Mouse (Mus musculus) CH12.LX (cell line): Measurements from ENCODE around the gene Rac1. TPM values are rescaled to one million over a fixed set of nuclear protein-coding genes. Genes with fewer than 3 reads are reported as not detected.

ENCODE experiments used
- DNase-seq: peaks from one replicate; pipeline ENCODE4 v3.0.0-alpha.2; 2013; ENCODE audit errors: extremely low read depth
- H3K27ac ChIP-seq: 2 replicates; pipeline ENCODE4 v1.5.1; 2012; ENCODE audit warnings: low read depth, mild to moderate bottlenecking, control low read depth, moderate library complexity; ENCODE audit not compliant: insufficient read depth
- H3K27me3 ChIP-seq: replicated peaks from 2 replicates; pipeline ENCODE3; 2012; ENCODE audit warnings: inconsistent platforms
- H3K36me3 ChIP-seq, 2 experiments: replicated peaks in 1 of 2; 2 replicates each; pipeline versions ENCODE3 to v1.6.1; 2012; ENCODE audit warnings: inconsistent platforms in 1 of 2, low read length in 1 of 2, mild to moderate bottlenecking in 1 of 2, mixed read lengths in 1 of 2, moderate library complexity in 1 of 2; ENCODE audit not compliant: control insufficient read depth in 1 of 2, insufficient read depth in 1 of 2
- H3K4me1 ChIP-seq, 2 experiments: 2 replicates each; pipeline ENCODE4 v1.6.1; 2012; ENCODE audit warnings: inconsistent platforms in 1 of 2, moderate library complexity in 1 of 2; ENCODE audit not compliant: insufficient read depth in 2 of 2, control insufficient read depth in 1 of 2
- H3K4me2 ChIP-seq: 2 replicates; pipeline ENCODE4 v1.6.1; 2012; ENCODE audit warnings: low read depth, mild to moderate bottlenecking, control low read depth; ENCODE audit not compliant: poor library complexity, insufficient read depth, severe bottlenecking
- H3K4me3 ChIP-seq, 3 experiments: fragments of 150-350 bp in 1 of 3; sonication (generic) in 1 of 3; replicated peaks in 1 of 3; 2 replicates each; pipeline versions ENCODE3 to v1.5.1; 2011 to 2012; ENCODE audit warnings: low read depth in 2 of 3, low read length in 2 of 3, mild to moderate bottlenecking in 2 of 3, moderate library complexity in 2 of 3, control low read depth in 1 of 3, improper control_type of control experiment in 1 of 3, inconsistent platforms in 1 of 3, mixed read lengths in 1 of 3; ENCODE audit not compliant: poor library complexity in 1 of 3
- H3K79me2 ChIP-seq: replicated peaks from 2 replicates; pipeline ENCODE4 v1.6.1; 2012; ENCODE audit warnings: mild to moderate bottlenecking, moderate library complexity; ENCODE audit not compliant: control insufficient read depth, poor library complexity, insufficient read depth, severe bottlenecking; ENCODE audit errors: extremely low read depth
- H3K9ac ChIP-seq: 2 replicates; pipeline ENCODE4 v1.6.1; 2012; ENCODE audit warnings: low read depth, mild to moderate bottlenecking, control low read depth, moderate library complexity; ENCODE audit not compliant: insufficient read depth
- H3K9me3 ChIP-seq: replicated peaks from 2 replicates; pipeline ENCODE3; 2012; ENCODE audit warnings: low read length, inconsistent platforms, mixed read lengths
- BHLHE40 ChIP-seq: IDR thresholded peaks from 2 replicates; pipeline ENCODE4 v1.6.1; 2011; ENCODE audit warnings: mild to moderate bottlenecking, low read depth, low read length, improper control_type of control experiment
- CHD1 ChIP-seq: IDR thresholded peaks from 2 replicates; pipeline ENCODE4 v1.6.1; 2012; ENCODE audit warnings: low read depth, low read length, improper control_type of control experiment, inconsistent platforms
- CHD2 ChIP-seq: IDR thresholded peaks from 2 replicates; pipeline ENCODE4 v1.6.1; 2011; ENCODE audit warnings: low read length, improper control_type of control experiment
- E2F4 ChIP-seq: IDR thresholded peaks from 2 replicates; pipeline ENCODE4 v1.6.1; 2011; ENCODE audit warnings: low read depth, low read length, improper control_type of control experiment; ENCODE audit not compliant: insufficient replicate concordance
- ELF1 ChIP-seq: IDR thresholded peaks from 2 replicates; pipeline ENCODE4 v1.6.1; 2014; ENCODE audit warnings: low read depth, mild to moderate bottlenecking, inconsistent platforms, low read length, improper control_type of control experiment
- ETS1 ChIP-seq: conservative IDR thresholded peaks from 2 replicates; pipeline ENCODE4 v1.6.1; 2012; ENCODE audit warnings: low read depth, mild to moderate bottlenecking, inconsistent platforms, low read length, improper control_type of control experiment, moderate library complexity
- GABPA ChIP-seq: IDR thresholded peaks from 2 replicates; pipeline ENCODE4 v1.6.1; 2012; ENCODE audit warnings: low read depth, low read length, improper control_type of control experiment, inconsistent platforms; ENCODE audit not compliant: insufficient replicate concordance
- HCFC1 ChIP-seq: IDR thresholded peaks from 2 replicates; pipeline ENCODE4 v1.6.1; 2012; ENCODE audit warnings: low read depth, mild to moderate bottlenecking, inconsistent platforms, low read length, improper control_type of control experiment
- JUN ChIP-seq: IDR thresholded peaks from 2 replicates; pipeline ENCODE4 v1.6.1; 2011; ENCODE audit warnings: low read depth, mild to moderate bottlenecking, low read length, improper control_type of control experiment, moderate library complexity; ENCODE audit not compliant: insufficient read depth
- JUND ChIP-seq: conservative IDR thresholded peaks from 2 replicates; pipeline ENCODE4 v1.6.1; 2011; ENCODE audit warnings: low read depth, low read length, improper control_type of control experiment
- KAT2A ChIP-seq: IDR thresholded peaks from 2 replicates; pipeline ENCODE4 v1.6.1; 2012; ENCODE audit warnings: low read length, improper control_type of control experiment, inconsistent platforms; ENCODE audit not compliant: insufficient replicate concordance
- MAFK ChIP-seq: IDR thresholded peaks from 2 replicates; pipeline ENCODE4 v1.6.1; 2011; ENCODE audit warnings: low read length, improper control_type of control experiment; ENCODE audit not compliant: insufficient replicate concordance
- MAX ChIP-seq: IDR thresholded peaks from 2 replicates; pipeline ENCODE4 v1.6.1; 2011; ENCODE audit warnings: low read length, improper control_type of control experiment
- MAZ ChIP-seq: IDR thresholded peaks from 2 replicates; pipeline ENCODE4 v1.6.1; 2012; ENCODE audit warnings: low read depth, mild to moderate bottlenecking, inconsistent platforms, low read length, improper control_type of control experiment, moderate library complexity
- MEF2A ChIP-seq: IDR thresholded peaks from 2 replicates; pipeline ENCODE4 v1.6.1; 2014; ENCODE audit warnings: low read depth, mild to moderate bottlenecking, inconsistent platforms, low read length, improper control_type of control experiment, borderline replicate concordance
- MXI1 ChIP-seq: IDR thresholded peaks from 2 replicates; pipeline ENCODE4 v1.6.1; 2011; ENCODE audit warnings: mild to moderate bottlenecking, low read depth, low read length, improper control_type of control experiment
- MYC ChIP-seq: IDR thresholded peaks from 2 replicates; pipeline ENCODE4 v1.6.1; 2011; ENCODE audit warnings: low read depth, mild to moderate bottlenecking, improper control_type of control experiment, low read length
- NELFE ChIP-seq: IDR thresholded peaks from 2 replicates; pipeline ENCODE4 v1.6.1; 2011; ENCODE audit warnings: low read depth, low read length, improper control_type of control experiment
- NRF1 ChIP-seq: IDR thresholded peaks from 2 replicates; pipeline ENCODE4 v1.6.1; 2014; ENCODE audit warnings: low read depth, mild to moderate bottlenecking, inconsistent platforms, low read length, improper control_type of control experiment, moderate library complexity
- PAX5 ChIP-seq: IDR thresholded peaks from 2 replicates; pipeline ENCODE4 v1.6.1; 2012; ENCODE audit warnings: low read length, inconsistent platforms, mixed read lengths
- POLR2A ChIP-seq: IDR thresholded peaks from 2 replicates; pipeline ENCODE4 v1.6.1; 2011; ENCODE audit warnings: low read depth, mild to moderate bottlenecking, improper control_type of control experiment, low read length
- RAD21 ChIP-seq: IDR thresholded peaks from 2 replicates; pipeline ENCODE4 v1.6.1; 2011; ENCODE audit warnings: low read depth, mild to moderate bottlenecking, low read length, improper control_type of control experiment, moderate library complexity
- SIN3A ChIP-seq: IDR thresholded peaks from 2 replicates; pipeline ENCODE4 v1.6.1; 2012; ENCODE audit warnings: low read length, improper control_type of control experiment, inconsistent platforms
- SMC3 ChIP-seq: IDR thresholded peaks from 2 replicates; pipeline ENCODE4 v1.6.1; 2011; ENCODE audit warnings: low read depth, low read length, improper control_type of control experiment
- TBP ChIP-seq: conservative IDR thresholded peaks from 2 replicates; pipeline ENCODE4 v1.6.1; 2011; ENCODE audit warnings: low read depth, low read length, improper control_type of control experiment
- TCF12 ChIP-seq: IDR thresholded peaks from 2 replicates; pipeline ENCODE4 v1.6.1; 2014; ENCODE audit warnings: low read depth, mild to moderate bottlenecking, inconsistent platforms, low read length, improper control_type of control experiment
- UBTF ChIP-seq: IDR thresholded peaks from 2 replicates; pipeline ENCODE4 v1.6.1; 2012; ENCODE audit warnings: low read depth, mild to moderate bottlenecking, inconsistent platforms, low read length, improper control_type of control experiment, moderate library complexity
- USF2 ChIP-seq: conservative IDR thresholded peaks from 2 replicates; pipeline ENCODE4 v1.6.1; 2011; ENCODE audit warnings: low read depth, low read length, improper control_type of control experiment
- ZKSCAN1 ChIP-seq: IDR thresholded peaks from 2 replicates; pipeline ENCODE4 v1.6.1; 2012; ENCODE audit warnings: low read depth, inconsistent platforms, low read length, improper control_type of control experiment, borderline replicate concordance
- ZNF384 ChIP-seq: IDR thresholded peaks from 2 replicates; pipeline ENCODE4 v1.6.1; 2012; ENCODE audit warnings: low read depth, low read length, improper control_type of control experiment, inconsistent platforms
- dilution Hi-C: fragments of 300-500 bp; cut with MboI; formaldehyde crosslinking; loops from 2 replicates; pipeline ENCODE4 v1.14.3; 2020; ENCODE audit warnings: low sequenced_read_pairs; ENCODE audit not compliant: extremely low pct_unique_long_range_greater_than_20kb, extremely low pct_ligation_motif_present
- in situ Hi-C: fragments of 300-500 bp; cut with MboI; formaldehyde crosslinking; loops from 3 replicates; pipeline ENCODE4 v1.14.3; 2019; ENCODE audit warnings: low sequenced_read_pairs, low pct_ligation_motif_present, low pct_unique_long_range_greater_than_20kb, mixed read lengths
- polyA plus RNA-seq: library from polyadenylated mRNA; unstranded; fragments of >175 nt; gene quantifications from 2 replicates; pipeline ENCODE4 v1.2.1, GENCODE M21; 2012; ENCODE audit warnings: low read depth; ENCODE audit not compliant: insufficient read length
- total RNA-seq, 2 experiments: library from RNA; depleted of rRNA; stranded (reverse); fragments of 300-350 nt in 1 of 2; fragments of >200 nt in 1 of 2; gene quantifications; 2 replicates each; pipeline ENCODE4 v1.2.3; 2012 to 2014

The Rac1 gene
- total and polyA plus RNA-seq, 3 experiments, result 138 to 222 (median 199) TPM

- no peak for DNase-seq
- Histone ChIP-seq H3K4me3 (no peak overlapping the region), H3K9ac (no peak overlapping the region), H3K4me1 (peaks cover 12 to 34% of the 10 kb centered on the region in 2 experiments), H3K9me3 (no peaks in the 10 kb centered on the region), H3K79me2 (no peaks in the 10 kb centered on the region), H3K27ac (peak overlapping the region; percentile 47; the same call in 1 of the 2 replicates)
- dilution Hi-C loops, result no loop called here
- TF ChIP-seq MXI1 (0 out of 2 replicates have a peak, but pooled peaks have one; percentile 20), SMC3 (no peak), RAD21 (no peak), MYC (peak; percentile 10; the same call in 1 of the 2 replicates)
- TF ChIP-seq, all 38 proteins: peak for 2
- Histone ChIP-seq H3K36me3 (peaks cover 43 to 86% of the 10 kb centered on the region in 2 experiments), H3K4me2 (0 out of 2 replicates have a peak overlapping the region, but pooled peaks have one; percentile 16), H3K27me3 (no peaks in the 10 kb centered on the region)
- in situ Hi-C loops, result no loop called here
These were observed 56.7 kb downstream of the Rac1 start for GRCm38 (mm10) chr5:143471165-143471546.

GRCm38 (mm10) chr5:143470421-143471164, 57.2 kb downstream of the Rac1 start:
- Histone ChIP-seq H3K9me3 (no peaks in the 10 kb centered on the region), H3K27ac (peak overlapping the region; percentile 47), H3K79me2 (peaks cover 5% of the 10 kb centered on the region; the same call in 1 of the 2 replicates), H3K9ac (no peak overlapping the region), H3K36me3 (peaks cover 39 to 81% of the 10 kb centered on the region in 2 experiments), H3K4me3 (no peak overlapping the region), H3K4me1 (peaks cover 12 to 39% of the 10 kb centered on the region in 2 experiments), H3K4me2 (0 out of 2 replicates have a peak overlapping the region, but pooled peaks have one; percentile 16), H3K27me3 (no peaks in the 10 kb centered on the region)
- in situ Hi-C loops, result no loop called here
- DNase-seq, result peak; percentile 90
- dilution Hi-C loops, result no loop called here
- TF ChIP-seq BHLHE40 (peak; percentile 26; the same call in 1 of the 2 replicates), JUN (no peak), MEF2A (peak; percentile 58; the same call in 1 of the 2 replicates), NRF1 (no peak), MXI1 (no peak), NELFE (no peak), MAX (0 out of 2 replicates have a peak, but pooled peaks have one; percentile 41), JUND (no peak), USF2 (no peak), SIN3A (no peak), MAFK (0 out of 2 replicates have a peak, but pooled peaks have one; percentile 45), CHD1 (no peak), UBTF (no peak), KAT2A (no peak), GABPA (no peak), TCF12 (no peak), E2F4 (no peak), CHD2 (no peak), POLR2A (0 out of 2 replicates have a peak, but pooled peaks have one; percentile 21), TBP (0 out of 2 replicates have a peak, but pooled peaks have one; percentile 35), RAD21 (no peak), ELF1 (no peak), PAX5 (no peak), ZKSCAN1 (no peak), MYC (peak; percentile 58; the same call in 1 of the 2 replicates), ZNF384 (peak; percentile 32; the same call in 1 of the 2 replicates), MAZ (no peak), HCFC1 (no peak), ETS1 (peak; percentile 36; the same call in 1 of the 2 replicates)
